Mouse (Mus musculus) ES-E14 (cell line): ENCODE measurements at regions not wholly inside any gene's neighbourhood (a gene's known extent, or its start where the extent isn't known, plus 50 kb on each side); places are given as distances from the start of the nearest gene placed in this dataset.

Experiments
- CHD2 ChIP-seq: IDR thresholded peaks from 2 replicates; pipeline ENCODE4 v1.6.1; 2014; ENCODE audit warnings: mild to moderate bottlenecking, low read depth, low read length, inconsistent platforms
- HCFC1 ChIP-seq: IDR thresholded peaks from 2 replicates; pipeline ENCODE4 v1.6.1; 2012; ENCODE audit warnings: low read length, inconsistent platforms, borderline replicate concordance; ENCODE audit not compliant: insufficient read depth
- MAFK ChIP-seq: IDR thresholded peaks from 2 replicates; pipeline ENCODE4 v1.6.1; 2014; ENCODE audit warnings: mild to moderate bottlenecking, low read depth, low read length, inconsistent platforms; ENCODE audit not compliant: insufficient read depth
- ZC3H11A ChIP-seq: IDR thresholded peaks from 2 replicates; pipeline ENCODE4 v1.6.1; 2012; ENCODE audit warnings: low read depth, mild to moderate bottlenecking, inconsistent platforms, low read length, borderline replicate concordance
- ZNF384 ChIP-seq: IDR thresholded peaks from 2 replicates; pipeline ENCODE4 v1.6.1; 2012; ENCODE audit warnings: low read depth, low read length, inconsistent platforms

DNA sequence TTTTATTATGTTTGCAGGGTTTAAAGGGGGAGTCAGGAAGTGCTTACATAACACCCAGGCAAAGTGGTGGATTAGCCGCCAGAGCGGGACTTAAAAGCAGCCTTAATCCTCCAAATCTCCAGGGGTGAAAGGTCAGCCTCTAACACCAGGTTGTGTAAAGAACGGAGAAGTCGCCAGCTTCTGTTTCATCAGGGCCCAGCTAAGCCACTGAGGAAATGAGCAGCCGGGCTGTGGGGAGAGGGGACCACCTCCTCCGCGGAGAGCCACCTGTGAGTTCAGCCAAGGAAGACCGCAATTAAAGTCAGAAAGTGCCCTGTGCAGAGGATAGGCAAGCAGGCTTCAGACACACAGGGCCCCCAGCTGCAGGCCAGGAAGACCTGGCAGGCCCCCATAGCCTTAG lies 359.8 kb downstream of the En1 start:
- no peak for TF ChIP-seq MAFK
- no peak for TF ChIP-seq ZNF384
- no peak for TF ChIP-seq ZC3H11A
- TF ChIP-seq HCFC1 = no peak
- no peak for TF ChIP-seq CHD2
